Mouse (Mus musculus) liver, embryonic 15.5 days (tissue): ENCODE results near the gene Psen2. TPM values are rescaled to one million over a fixed set of nuclear protein-coding genes. Genes with fewer than 3 reads are reported as not detected.

ENCODE experiments used
- ATAC-seq: fragments of 200-750 bp; cut with Nextera tagmentation; 2 replicates; pipeline ENCODE4 v1.8.0; 2017; ENCODE audit warnings: moderate number of reproducible peaks, mild to moderate bottlenecking, moderate library complexity; ENCODE audit not compliant: insufficient read depth
- H3K27ac ChIP-seq: fragments of 300-500 bp; sonication (generic); replicated peaks from 2 replicates; pipeline ENCODE4 v1.5.1; 2015; ENCODE audit warnings: mild to moderate bottlenecking, inconsistent platforms
- H3K27me3 ChIP-seq: fragments of 300-500 bp; sonication (generic); 2 replicates; pipeline ENCODE4 v1.6.1; 2015; ENCODE audit warnings: mild to moderate bottlenecking, inconsistent platforms
- H3K36me3 ChIP-seq: fragments of 300-500 bp; sonication (generic); replicated peaks from 2 replicates; pipeline ENCODE4 v1.6.1; 2015; ENCODE audit warnings: moderate library complexity, mild to moderate bottlenecking, inconsistent platforms
- H3K4me1 ChIP-seq: fragments of 300-500 bp; sonication (generic); replicated peaks from 2 replicates; pipeline ENCODE4 v1.6.1; 2015; ENCODE audit warnings: inconsistent platforms
- H3K4me2 ChIP-seq: fragments of 300-500 bp; sonication (generic); 2 replicates; pipeline ENCODE4 v1.6.1; 2015; ENCODE audit warnings: moderate library complexity, mild to moderate bottlenecking, inconsistent platforms
- H3K4me3 ChIP-seq: fragments of 300-500 bp; sonication (generic); replicated peaks from 2 replicates; pipeline ENCODE4 v1.5.1; 2015; ENCODE audit warnings: mild to moderate bottlenecking, inconsistent platforms
- H3K9ac ChIP-seq: fragments of 300-500 bp; sonication (generic); 2 replicates; pipeline ENCODE4 v1.6.1; 2015; ENCODE audit warnings: moderate library complexity, mild to moderate bottlenecking, inconsistent platforms
- H3K9me3 ChIP-seq: fragments of 300-500 bp; sonication (generic); replicated peaks from 2 replicates; pipeline ENCODE4 v1.6.1; 2016; ENCODE audit warnings: inconsistent platforms
- WGBS: fragments of 180-500 bp; shearing (Covaris S2); methylation state at CpG from one replicate; pipeline ENCODE4 v1.1.7; 2015; ENCODE audit warnings: mixed read lengths; ENCODE audit not compliant: insufficient replicate concordance; 5-methylcytosine and 5-hydroxymethylcytosine counted together
- polyA plus RNA-seq: library from polyadenylated mRNA; unstranded; fragments of >200 nt; fragmentation: Nextera tagmentation; extraction: Ambion mirVana; gene quantifications from 2 replicates; pipeline ENCODE4 v1.2.1, GENCODE M21; 2015

Psen2 gene
- polyA plus RNA-seq, 1 experiment from 2014 or later, result 27.0 TPM

DNA sequence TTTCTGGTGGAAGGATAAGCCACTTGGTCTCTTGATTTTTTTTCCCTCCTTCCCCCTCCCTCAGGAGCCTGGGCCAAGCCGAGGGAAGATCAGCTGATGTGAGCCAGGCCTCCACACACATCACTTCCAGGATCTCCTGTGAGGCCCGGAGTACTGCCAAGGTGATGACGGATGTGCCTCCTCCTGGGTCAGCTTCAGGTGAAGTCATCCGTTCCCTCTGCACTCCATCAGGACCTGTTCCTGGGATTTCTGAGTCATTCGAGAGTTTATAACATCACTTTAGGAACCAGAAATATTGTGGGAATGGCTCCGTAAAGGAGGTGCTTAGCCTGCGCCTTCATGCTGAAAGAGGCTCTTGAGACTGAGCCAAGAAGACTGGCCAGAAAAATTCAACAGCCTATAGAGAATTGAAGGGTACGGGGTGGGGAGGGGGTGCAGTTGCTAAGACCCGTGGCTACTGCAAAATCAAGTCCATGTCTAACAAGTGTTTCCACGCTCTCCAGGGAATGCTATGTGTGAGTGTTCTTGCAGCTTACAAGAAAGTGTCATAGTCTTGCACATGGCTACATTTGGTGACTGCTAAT, 11.6 kb upstream of the Psen2 start:
- Histone ChIP-seq H3K4me1 (peaks cover 13% of the 10 kb centered on the region), H3K9ac (no peak overlapping the region), H3K9me3 (no peaks in the 10 kb centered on the region), H3K27me3 (no peaks in the 10 kb centered on the region), H3K36me3 (no peaks in the 10 kb centered on the region), H3K27ac (no peak overlapping the region), H3K4me3 (no peak overlapping the region), H3K4me2 (no peak overlapping the region)
- no peak for ATAC-seq
- 74% methylated on average over 10 of the region's 10 CpGs for WGBS

DNA sequence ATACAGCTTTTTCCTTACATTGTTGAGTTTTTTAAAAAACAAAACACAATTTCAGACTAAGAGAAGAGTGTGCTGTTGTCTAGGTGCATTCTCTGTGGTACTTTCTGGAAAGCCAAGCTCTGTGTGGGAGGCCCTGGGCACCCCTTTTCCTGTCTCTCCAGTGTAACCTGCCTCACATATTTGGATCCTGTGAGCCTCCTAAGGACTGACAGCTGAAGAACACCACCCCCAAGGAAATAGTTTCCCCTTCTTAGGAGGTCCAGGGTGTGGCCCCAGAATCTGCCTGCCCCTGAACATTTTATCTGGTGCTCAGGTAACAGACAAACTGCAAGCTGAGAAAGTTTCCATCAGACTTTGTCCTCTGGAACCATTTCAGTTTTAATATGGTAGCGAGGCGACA, 5.8 kb upstream of the Psen2 start:
- H3K4me2 ChIP-seq, result no peak overlapping the region
- H3K27me3 ChIP-seq, result peaks cover 13% of the 10 kb centered on the region; the same call in 1 of the 2 replicates
- no peak overlapping the region for H3K9ac ChIP-seq
- H3K9me3 ChIP-seq, result no peaks in the 10 kb centered on the region
- peaks cover 31% of the 10 kb centered on the region for H3K4me1 ChIP-seq
- no peak for ATAC-seq
- no peak overlapping the region for H3K4me3 ChIP-seq
- H3K27ac ChIP-seq, result no peak overlapping the region
- WGBS, result 57% methylated on average over 2 of the region's 2 CpGs
- H3K36me3 ChIP-seq, result no peaks in the 10 kb centered on the region

DNA sequence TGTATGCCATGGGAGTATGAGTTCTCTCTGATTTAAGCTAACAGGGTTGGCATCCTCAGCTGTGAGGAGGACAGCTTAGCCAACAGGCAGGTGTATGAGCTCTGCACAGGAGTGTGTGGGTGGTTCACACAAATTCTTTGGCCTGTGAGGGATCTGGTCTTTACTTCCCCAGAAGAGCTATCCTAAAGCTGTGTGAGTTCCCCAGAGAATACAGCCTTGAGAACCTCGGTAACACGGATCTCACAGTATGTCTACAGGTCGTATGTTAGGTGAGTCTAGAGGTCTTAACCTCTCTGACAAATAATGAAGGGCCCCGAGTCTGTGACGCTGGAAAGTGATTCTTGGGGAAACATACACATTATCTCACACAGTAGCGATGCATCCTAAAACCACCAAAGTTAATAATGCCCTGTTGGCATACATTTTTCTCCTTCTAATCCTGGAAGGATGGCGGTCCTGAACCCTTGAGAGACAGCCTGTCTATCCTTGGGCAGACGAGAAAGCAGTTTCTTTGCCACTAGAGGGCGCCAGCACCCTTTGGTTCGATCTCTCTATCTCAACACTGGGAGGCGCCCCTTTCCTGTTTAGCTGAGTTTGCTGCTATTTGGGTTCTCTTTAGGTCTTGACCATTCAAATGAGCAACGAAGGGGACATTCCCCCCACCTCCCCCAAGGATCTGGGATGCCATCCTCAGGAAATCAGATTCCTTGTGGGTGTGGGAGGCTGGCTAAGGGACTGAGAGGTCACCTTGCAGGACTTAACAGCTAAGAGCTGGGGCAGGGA, 5.2 kb upstream of the Psen2 start:
- peak; percentile 66 for ATAC-seq
- H3K4me1 ChIP-seq, result peaks cover 36% of the 10 kb centered on the region
- no peaks in the 10 kb centered on the region for H3K9me3 ChIP-seq
- no peak overlapping the region for H3K9ac ChIP-seq
- no peak overlapping the region for H3K4me3 ChIP-seq
- H3K27ac ChIP-seq, result no peak overlapping the region
- no peaks in the 10 kb centered on the region for H3K36me3 ChIP-seq
- H3K27me3 ChIP-seq, result peaks cover 13% of the 10 kb centered on the region; the same call in 1 of the 2 replicates
- 13% methylated on average over 12 of the region's 12 CpGs for WGBS
- no peak overlapping the region for H3K4me2 ChIP-seq

DNA sequence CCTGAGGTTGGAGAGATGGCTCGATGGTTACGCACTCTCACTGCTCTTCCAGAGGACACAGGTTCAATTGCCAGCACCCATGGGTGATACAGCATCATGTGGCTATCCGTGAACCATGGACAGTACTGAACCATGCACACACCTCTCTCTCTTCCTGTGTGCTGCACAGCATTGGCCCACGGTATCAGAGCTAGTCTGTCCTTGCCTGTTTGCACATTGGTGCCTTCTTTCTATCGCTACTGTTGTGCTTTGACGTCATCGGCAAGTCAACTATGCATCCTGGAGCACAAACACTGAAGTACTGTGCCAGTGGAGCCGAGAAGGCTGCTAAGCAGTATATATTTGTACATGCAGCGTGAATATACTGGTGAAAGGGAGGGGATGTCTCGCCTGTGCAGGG, 3.9 kb upstream of the Psen2 start:
- ATAC-seq, result no peak
- no peak overlapping the region for H3K27ac ChIP-seq
- no peaks in the 10 kb centered on the region for H3K9me3 ChIP-seq
- H3K4me1 ChIP-seq, result peaks cover 48% of the 10 kb centered on the region
- H3K27me3 ChIP-seq, result peaks cover 13% of the 10 kb centered on the region; the same call in 1 of the 2 replicates
- H3K36me3 ChIP-seq, result no peaks in the 10 kb centered on the region
- H3K4me2 ChIP-seq, result no peak overlapping the region
- H3K9ac ChIP-seq, result no peak overlapping the region
- no peak overlapping the region for H3K4me3 ChIP-seq
- WGBS, result 61% methylated on average over 10 of the region's 10 CpGs

DNA sequence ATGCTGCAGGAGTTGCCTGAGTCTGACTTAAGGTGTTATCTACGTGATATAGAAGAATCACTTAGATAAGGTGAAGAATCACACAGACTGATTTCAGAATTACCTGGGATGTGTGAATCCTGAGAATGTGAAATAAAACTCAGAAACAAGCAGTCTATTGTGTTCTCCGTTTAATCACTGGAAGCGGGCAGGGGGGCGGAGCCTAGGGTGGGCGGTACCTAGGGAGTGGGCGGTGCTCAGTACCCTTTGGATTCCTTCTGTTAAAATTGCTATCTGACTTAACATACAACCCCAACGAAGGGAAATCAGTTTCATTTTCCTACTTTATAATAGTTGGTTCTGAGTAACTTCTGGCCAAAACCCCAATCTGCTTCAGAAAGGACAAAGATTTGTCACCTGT, 2.2 kb upstream of the Psen2 start:
- H3K9ac ChIP-seq, result no peak overlapping the region
- ATAC-seq, result no peak
- H3K4me2 ChIP-seq, result peak overlapping the region; percentile 64
- H3K4me3 ChIP-seq, result peak overlapping the region; percentile 31
- 0 out of 2 replicates have a peak overlapping the region, but pooled peaks have one; percentile 15 for H3K27ac ChIP-seq
- peaks cover 13% of the 10 kb centered on the region; the same call in 1 of the 2 replicates for H3K27me3 ChIP-seq
- 14% methylated on average over 7 of the region's 7 CpGs for WGBS
- no peaks in the 10 kb centered on the region for H3K9me3 ChIP-seq
- no peaks in the 10 kb centered on the region for H3K36me3 ChIP-seq
- peaks cover 66% of the 10 kb centered on the region for H3K4me1 ChIP-seq

DNA sequence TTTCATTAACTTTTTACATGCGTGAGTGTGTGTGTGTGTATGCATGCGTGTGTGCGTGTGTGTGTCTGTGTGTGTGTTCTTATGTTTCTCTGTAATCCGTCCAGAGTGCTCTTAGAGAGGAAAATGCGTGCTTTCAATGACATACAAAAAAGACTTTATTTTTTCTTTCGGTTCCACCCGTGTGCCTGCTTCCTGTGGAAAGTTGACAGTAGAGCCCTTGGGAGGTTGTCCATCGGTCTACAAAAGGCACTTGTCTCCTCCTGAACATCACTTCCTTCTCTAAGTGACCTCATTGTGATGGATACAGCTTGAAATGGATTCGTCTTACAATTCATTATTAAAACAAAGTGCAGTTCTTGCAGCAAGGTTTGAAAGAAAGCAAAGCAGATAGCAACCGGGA, 1.6 kb upstream of the Psen2 start:
- Histone ChIP-seq H3K27me3 (peaks cover 13% of the 10 kb centered on the region; the same call in 1 of the 2 replicates), H3K27ac (peak overlapping the region; percentile 15; the same call in 1 of the 2 replicates), H3K9ac (no peak overlapping the region), H3K4me1 (peaks cover 69% of the 10 kb centered on the region), H3K36me3 (no peaks in the 10 kb centered on the region), H3K4me2 (peak overlapping the region; percentile 64), H3K9me3 (no peaks in the 10 kb centered on the region), H3K4me3 (peak overlapping the region; percentile 31)
- ATAC-seq, result no peak
- 43% methylated on average over 10 of the region's 10 CpGs for WGBS

DNA sequence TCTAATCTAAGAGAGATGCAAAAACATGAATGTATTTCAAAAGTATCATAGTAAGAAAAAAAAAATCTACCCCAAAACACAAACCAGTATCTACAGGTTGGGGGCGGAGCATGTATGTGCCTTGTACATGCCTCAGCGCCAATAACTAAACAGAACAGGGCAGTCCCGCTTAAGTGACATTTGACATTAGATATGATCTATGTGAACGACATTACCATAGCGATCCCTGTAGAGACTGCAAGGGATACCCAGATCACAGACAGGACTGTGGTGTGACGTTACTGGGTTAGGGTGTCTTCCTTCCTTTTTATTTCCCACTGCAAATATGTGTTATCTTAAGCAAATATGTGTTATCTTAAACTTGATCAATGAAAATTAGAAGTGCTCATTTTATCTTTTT, 1.2 kb upstream of the Psen2 start:
- Histone ChIP-seq H3K27me3 (peaks cover 13% of the 10 kb centered on the region; the same call in 1 of the 2 replicates), H3K4me1 (peaks cover 74% of the 10 kb centered on the region), H3K9ac (no peak overlapping the region), H3K4me2 (peak overlapping the region; percentile 64), H3K27ac (no peak overlapping the region), H3K4me3 (no peak overlapping the region), H3K36me3 (no peaks in the 10 kb centered on the region), H3K9me3 (no peaks in the 10 kb centered on the region)
- no peak for ATAC-seq
- 39% methylated on average over 6 of the region's 6 CpGs for WGBS

DNA sequence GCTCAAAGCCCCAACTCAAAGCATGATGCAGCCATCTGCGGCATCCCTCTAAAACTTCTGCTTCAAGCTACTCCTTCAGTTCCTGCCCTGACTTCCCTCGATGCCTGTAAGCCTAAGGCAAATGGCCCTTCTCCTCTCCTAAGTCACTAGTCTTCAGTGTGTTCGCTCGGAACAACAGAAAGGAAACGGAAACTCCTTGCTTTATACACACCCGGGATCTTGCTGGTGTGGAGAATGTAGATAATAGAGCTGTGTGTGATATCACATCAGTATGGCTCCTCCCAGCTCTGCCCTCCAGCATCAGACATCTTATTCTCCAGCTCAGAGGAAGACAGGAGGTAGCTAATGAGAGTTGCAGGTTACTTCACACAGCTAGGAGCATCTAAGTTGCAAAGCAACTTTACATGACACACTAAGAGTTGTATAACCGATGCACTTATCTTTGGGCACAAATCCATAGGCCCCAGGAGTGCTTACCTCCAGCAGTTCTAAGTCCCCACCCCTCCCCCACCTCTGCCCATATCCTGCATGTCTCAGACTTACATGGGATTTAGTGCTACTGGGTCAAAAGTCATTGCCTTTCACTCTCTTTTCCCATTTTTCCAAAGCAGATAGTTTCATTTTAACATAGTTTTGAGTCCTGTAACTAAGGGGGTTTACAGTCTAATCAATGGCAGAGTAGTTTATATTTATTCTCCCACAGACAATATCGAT, 1.2 kb downstream of the Psen2 start:
- H3K4me3 ChIP-seq, result peak overlapping the region; percentile 36
- H3K36me3 ChIP-seq, result no peaks in the 10 kb centered on the region
- WGBS, result 26% methylated on average over 8 of the region's 8 CpGs
- H3K9me3 ChIP-seq, result no peaks in the 10 kb centered on the region
- H3K27ac ChIP-seq, result peak overlapping the region; percentile 84
- peak; percentile 87 for ATAC-seq
- peak overlapping the region; percentile 66 for H3K4me2 ChIP-seq
- H3K4me1 ChIP-seq, result peaks cover 82% of the 10 kb centered on the region
- H3K9ac ChIP-seq, result peak overlapping the region; percentile 26; the same call in 1 of the 2 replicates
- H3K27me3 ChIP-seq, result peaks cover 9% of the 10 kb centered on the region; the same call in 1 of the 2 replicates

DNA sequence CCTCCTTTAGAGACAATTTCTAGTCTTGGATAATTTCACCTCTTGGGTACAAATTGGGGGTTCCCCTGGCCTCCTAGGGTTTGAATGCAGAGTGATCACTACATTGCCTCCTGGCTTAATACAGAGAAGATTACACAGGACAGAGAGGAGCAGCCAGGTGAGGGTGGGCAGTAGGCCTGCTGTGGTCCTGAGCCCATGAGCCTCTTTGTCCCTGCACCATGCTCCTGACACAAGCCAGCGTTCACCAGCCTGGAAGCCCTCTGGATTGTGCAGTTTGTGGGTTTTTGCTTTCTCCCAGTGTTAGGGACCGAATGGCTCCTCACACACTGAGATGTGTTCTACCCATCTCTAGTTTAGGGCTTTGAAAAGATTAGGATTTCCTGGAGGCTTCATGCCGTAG, 1.8 kb downstream of the Psen2 start:
- no peaks in the 10 kb centered on the region for H3K36me3 ChIP-seq
- peak overlapping the region; percentile 36 for H3K4me3 ChIP-seq
- H3K27me3 ChIP-seq, result peaks cover 7% of the 10 kb centered on the region; the same call in 1 of the 2 replicates
- peak overlapping the region; percentile 84 for H3K27ac ChIP-seq
- no peaks in the 10 kb centered on the region for H3K9me3 ChIP-seq
- 53% methylated on average over 3 of the region's 3 CpGs for WGBS
- H3K9ac ChIP-seq, result peak overlapping the region; percentile 26; the same call in 1 of the 2 replicates
- ATAC-seq, result no peak
- H3K4me2 ChIP-seq, result peak overlapping the region; percentile 66
- peaks cover 87% of the 10 kb centered on the region for H3K4me1 ChIP-seq

DNA sequence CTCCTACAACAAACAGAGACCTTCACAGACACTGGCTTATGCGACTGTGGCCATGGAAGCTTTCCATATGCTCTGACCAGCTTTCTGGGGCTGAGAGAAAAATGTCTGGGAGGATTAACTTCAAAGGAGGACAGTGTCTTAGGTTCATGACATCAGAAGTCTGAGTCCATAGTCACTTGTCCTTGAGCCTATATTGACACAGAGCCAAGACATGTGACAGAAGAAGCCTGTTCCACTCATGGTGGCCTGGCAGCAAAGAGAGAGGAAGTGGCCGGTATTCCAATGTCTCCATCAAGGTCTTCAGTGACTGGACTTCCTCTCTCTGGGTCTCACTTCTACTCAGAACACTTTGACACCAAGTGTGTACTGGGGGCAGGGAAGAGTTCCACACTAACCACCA, 2.4 kb downstream of the Psen2 start:
- Histone ChIP-seq H3K4me1 (peaks cover 91% of the 10 kb centered on the region), H3K27ac (peak overlapping the region; percentile 84), H3K4me2 (no peak overlapping the region), H3K4me3 (no peak overlapping the region), H3K9ac (no peak overlapping the region), H3K36me3 (no peaks in the 10 kb centered on the region), H3K27me3 (peaks cover 3% of the 10 kb centered on the region; the same call in 1 of the 2 replicates), H3K9me3 (no peaks in the 10 kb centered on the region)
- WGBS, result 73% methylated on average over 2 of the region's 2 CpGs
- ATAC-seq, result no peak

DNA sequence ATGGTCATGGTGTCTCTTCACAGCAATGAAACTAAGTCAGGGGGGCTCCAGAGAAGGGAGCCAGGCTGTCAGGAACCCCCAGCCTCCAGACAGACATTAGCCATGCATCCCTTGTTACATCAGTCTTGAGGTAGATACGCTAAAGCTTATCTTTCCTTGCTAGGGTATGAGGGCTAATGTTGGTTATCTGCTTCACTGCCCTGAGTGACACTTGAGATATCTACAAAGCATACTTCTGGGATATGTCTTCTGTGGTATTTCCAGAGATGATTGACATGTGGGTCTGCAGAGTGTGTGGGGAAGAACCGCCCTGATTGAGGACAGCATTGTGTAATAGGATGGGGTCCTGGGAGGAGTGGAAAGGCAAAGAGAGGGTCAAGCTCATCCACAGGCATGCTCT, 3.5 kb downstream of the Psen2 start:
- no peak overlapping the region for H3K4me2 ChIP-seq
- no peak overlapping the region for H3K4me3 ChIP-seq
- H3K36me3 ChIP-seq, result no peaks in the 10 kb centered on the region
- peaks cover 92% of the 10 kb centered on the region for H3K4me1 ChIP-seq
- no peak overlapping the region for H3K9ac ChIP-seq
- no peaks in the 10 kb centered on the region for H3K9me3 ChIP-seq
- 19% methylated on average over 2 of the region's 2 CpGs for WGBS
- H3K27me3 ChIP-seq, result no peaks in the 10 kb centered on the region
- H3K27ac ChIP-seq, result peak overlapping the region; percentile 48; the same call in 1 of the 2 replicates
- no peak for ATAC-seq
